Mouse (Mus musculus) stomach, embryonic 16.5 days (tissue): ENCODE data around the gene Psg27. TPM values are rescaled to one million over a fixed set of nuclear protein-coding genes. Genes with fewer than 3 reads are reported as not detected.

ENCODE experiments used
- polyA plus RNA-seq: library from polyadenylated mRNA; unstranded; fragments of >200 nt; fragmentation: Nextera tagmentation; extraction: Ambion mirVana; gene quantifications from 2 replicates; pipeline ENCODE4 v1.2.1, GENCODE M21; 2015

Gene Psg27
- polyA plus RNA-seq, 1 experiment from 2014 or later = not detected

Other genes with a start within 250 kb of the Psg27 start
- gene Psg18, start 212.3 kb downstream of the Psg27 start, polyA plus RNA-seq = not detected in 2 replicates
- gene Psg28, start 135.3 kb downstream of the Psg27 start, polyA plus RNA-seq = not detected in 2 replicates
- not detected in 2 replicates for gene Psg26, start 83.1 kb downstream of the Psg27 start, polyA plus RNA-seq
- gene Psg25, start 35.0 kb downstream of the Psg27 start, polyA plus RNA-seq = not detected in 2 replicates
- not detected in 2 replicates for gene Psg23, start 49.2 kb upstream of the Psg27 start, polyA plus RNA-seq
- gene Psg21, start 89.4 kb upstream of the Psg27 start, polyA plus RNA-seq = not detected in 2 replicates
- not detected in 2 replicates for gene Psg20, start 118.9 kb upstream of the Psg27 start, polyA plus RNA-seq
- not detected in 2 replicates for gene Psg22, start 150.8 kb upstream of the Psg27 start, polyA plus RNA-seq
- gene Psg19, start 231.2 kb upstream of the Psg27 start, polyA plus RNA-seq = not detected in 2 replicates